Mouse (Mus musculus) gastrocnemius, adult 8-10 months (tissue): Measurements from ENCODE around the gene Samm50. TPM values are rescaled to one million over a fixed set of nuclear protein-coding genes. Genes with fewer than 3 reads are reported as not detected.

ENCODE experiments used
- microRNA-seq: library from miRNA; unstranded; fragments of <30 nt; microRNA quantifications from one replicate; pipeline ENCODE4 v1.2.0, GENCODE M21; 2022
- total RNA-seq, 4 experiments: library from RNA; stranded (reverse); gene quantifications; 2 replicates each; pipeline ENCODE4 v1.2.4; 2022

Samm50 gene
- total RNA-seq, 4 experiments from 2014 or later, result 182 to 205 (median 188) TPM

Small RNA genes lying within 50 kb of the gene (microRNA-seq; reads per million reads assigned to microRNA genes)
- not detected for gene Mir6392

Other genes starting within 250 kb of the Samm50 start
- 1 to 10 TPM; 2.2 to 5.9 (median 4.6) TPM for gene Efcab6, start 126.9 kb upstream of the Samm50 start, total RNA-seq
- under 1 TPM in 1 of 4 experiments, not detected in 3; 0.10 TPM for gene Sult4a1, start 86.5 kb upstream of the Samm50 start, total RNA-seq
- under 1 TPM in 1 of 4 experiments, not detected in 3; 0.19 TPM for gene Pnpla5, start 69.1 kb upstream of the Samm50 start, total RNA-seq
- 1 to 10 TPM; 1.8 to 5.7 (median 5.0) TPM for gene Pnpla3, start 24.4 kb upstream of the Samm50 start, total RNA-seq
- gene Parvb, start 39.8 kb downstream of the Samm50 start, total RNA-seq, result 10 to 100 TPM; 37.2 to 42.3 (median 41.6) TPM
- under 1 TPM; 0.16 to 0.47 (median 0.22) TPM for gene Parvg, start 131.8 kb downstream of the Samm50 start, total RNA-seq